Mouse (Mus musculus) MN1 (cell line): ENCODE data around the gene Olfr996.
"Not testable (repeated sequence)": the region's sequence is repeated elsewhere in the genome, so short reads cannot be mapped to it uniquely, and the experiment has no call there.

ENCODE experiments used
- DNase-seq: peaks from one replicate; pipeline ENCODE4 v3.0.0-alpha.2; 2016; ENCODE audit warnings: low spot score

Gene Olfr996

GRCm38 (mm10) chr2:85578915-85579314 is at the start of gene Olfr996:
Gene Olfr996, plus strand, starts transcription at chr2:85579215.
- no peak for DNase-seq

- DNase-seq: no peak
These were observed 46.8 kb upstream of the Olfr996 start for GRCm38 (mm10) chr2:85532082-85532778.

- no peak for DNase-seq
These were observed 45.1 kb upstream of the Olfr996 start for GRCm38 (mm10) chr2:85533934-85534333.

GRCm38 (mm10) chr2:85554806-85555205 is 24.2 kb upstream of the Olfr996 start:
- DNase-seq: no peak

DNA sequence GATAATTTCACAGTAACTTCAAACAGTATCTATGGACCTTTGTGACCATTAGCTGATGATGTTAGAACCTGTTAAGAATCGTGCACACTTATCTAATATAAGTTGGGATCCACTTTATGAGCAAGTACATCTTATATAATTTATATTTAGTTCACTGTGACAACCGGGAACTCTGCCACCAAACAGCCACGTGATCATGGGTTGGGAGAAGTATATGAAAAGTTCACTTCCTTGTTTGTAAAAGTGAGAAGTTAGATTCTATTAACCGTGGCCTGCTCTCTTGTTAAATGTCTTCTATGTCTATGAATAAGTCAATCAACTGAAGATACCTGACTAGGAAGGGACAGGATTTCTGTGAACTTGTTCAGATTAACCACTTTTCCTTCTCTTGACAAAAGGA is 18.8 kb upstream of the Olfr996 start:
- DNase-seq: no peak

DNA sequence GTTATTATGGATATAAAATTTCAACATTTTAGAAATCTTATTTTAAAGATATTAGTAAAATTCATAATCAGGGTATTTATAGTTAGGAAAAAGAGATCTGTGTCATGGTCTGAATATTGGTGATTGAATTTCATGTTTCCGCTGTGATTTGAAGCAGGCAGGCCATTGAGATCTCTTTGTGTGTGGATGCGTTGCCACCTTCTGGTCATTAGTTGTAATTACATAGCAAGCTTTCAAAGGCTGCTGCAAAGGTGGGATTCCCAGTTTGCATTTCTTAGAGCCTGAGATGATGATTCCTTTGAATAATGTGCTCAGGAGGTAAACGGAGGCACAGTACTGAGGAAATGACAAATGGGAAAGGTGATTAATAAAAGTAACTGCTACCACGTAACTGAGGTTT is 17.8 kb upstream of the Olfr996 start:
- DNase-seq: peak; percentile 60

GRCm38 (mm10) chr2:85588648-85589047 is 9.6 kb downstream of the Olfr996 start, which contains the start of gene Olfr998:
Gene Olfr998, plus strand, starts transcription at chr2:85588948.
- not testable (repeated sequence) for DNase-seq

- DNase-seq: no peak
These were observed 32.8 kb downstream of the Olfr996 start, which contains the start of gene Olfr1000 for GRCm38 (mm10) chr2:85611803-85612202. Gene Olfr1000, minus strand, starts transcription at chr2:85611903.
